Mouse (Mus musculus) cerebellum, adult 9-10 months (tissue): ENCODE data around the gene Cat.

Source experiments
- DNase-seq: peaks from one replicate; pipeline ENCODE4 v3.0.0; 2022

Gene Cat

DNA sequence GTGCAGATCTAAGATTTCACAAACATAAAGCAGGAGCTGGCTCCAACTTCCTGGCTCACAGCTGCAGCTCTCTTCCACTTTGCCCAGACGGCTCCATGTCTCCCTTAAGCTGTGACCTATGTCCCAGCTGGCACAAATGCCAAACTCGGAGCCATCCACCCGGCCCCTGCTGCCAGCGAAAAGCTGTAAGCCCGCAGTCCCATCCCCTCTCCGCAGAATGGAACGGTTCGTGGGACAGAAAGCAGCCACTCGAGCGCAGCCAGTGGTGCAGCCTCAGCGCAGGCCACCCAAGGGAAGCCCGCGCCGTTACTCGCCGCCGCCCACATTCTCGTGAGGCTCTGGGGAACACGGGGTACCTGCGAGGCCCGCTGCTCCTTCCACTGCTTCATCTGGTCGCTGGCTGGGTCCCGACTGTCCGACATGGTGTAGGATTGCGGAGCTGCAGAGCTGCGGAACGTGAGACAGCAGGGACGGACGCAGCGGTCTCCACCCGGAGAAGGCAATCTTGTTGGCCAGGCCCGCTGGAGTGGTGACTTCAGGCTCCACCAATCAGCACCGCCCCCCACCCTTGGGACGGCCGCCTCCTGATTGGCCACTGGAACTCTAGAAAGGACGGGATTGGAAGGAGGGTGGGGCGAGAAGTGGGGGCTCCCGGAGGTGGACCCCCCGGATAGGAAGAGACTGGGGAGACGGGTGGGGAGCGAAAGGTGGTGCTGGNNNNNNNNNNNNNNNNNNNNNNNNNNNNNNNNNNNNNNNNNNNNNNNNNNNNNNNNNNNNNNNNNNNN, at the start of gene Cat:
Gene Cat (minus strand): TSS at position 544 of the 785 bp plus-strand sequence.
- peak; percentile 95 for DNase-seq

DNA sequence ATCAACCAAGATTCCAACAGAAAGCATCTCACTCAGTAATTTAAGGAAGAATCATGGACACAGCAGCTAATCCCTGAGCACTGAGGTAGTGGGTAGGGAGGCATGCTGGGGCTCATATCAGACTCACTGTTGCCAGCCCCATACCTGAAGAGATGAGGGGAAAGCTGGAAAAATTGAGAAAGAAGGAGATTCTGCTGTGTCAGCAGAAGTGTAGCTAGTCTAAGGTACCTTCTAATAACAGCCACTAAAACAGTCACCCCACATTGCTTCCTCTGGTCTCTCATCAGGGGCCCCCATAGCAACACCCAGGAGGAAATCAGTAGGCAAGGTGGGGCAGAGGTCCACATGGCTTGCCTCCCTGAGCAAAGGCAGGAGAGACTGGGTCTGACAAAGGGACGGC, 40.6 kb upstream of the Cat start:
- DNase-seq: no peak

DNA sequence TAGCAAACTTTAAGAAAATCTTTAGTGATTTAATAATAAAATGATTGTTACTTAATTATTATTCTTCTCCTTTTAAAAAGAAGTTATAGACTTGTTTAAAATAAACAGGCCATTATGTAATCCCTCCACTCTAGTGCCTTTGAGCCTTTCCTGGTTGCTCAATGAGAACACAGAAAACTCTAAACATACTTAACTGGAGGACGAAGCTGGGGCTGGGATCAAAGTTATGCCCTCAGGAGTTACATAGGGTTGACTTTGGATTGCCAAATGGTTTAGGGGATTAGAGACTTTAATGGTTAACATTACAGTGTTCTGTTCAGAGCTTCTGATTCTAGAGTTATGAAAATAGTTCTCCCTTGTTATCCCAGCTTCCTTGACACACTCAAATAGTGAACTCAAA, 31.5 kb upstream of the Cat start:
- DNase-seq: no peak

DNA sequence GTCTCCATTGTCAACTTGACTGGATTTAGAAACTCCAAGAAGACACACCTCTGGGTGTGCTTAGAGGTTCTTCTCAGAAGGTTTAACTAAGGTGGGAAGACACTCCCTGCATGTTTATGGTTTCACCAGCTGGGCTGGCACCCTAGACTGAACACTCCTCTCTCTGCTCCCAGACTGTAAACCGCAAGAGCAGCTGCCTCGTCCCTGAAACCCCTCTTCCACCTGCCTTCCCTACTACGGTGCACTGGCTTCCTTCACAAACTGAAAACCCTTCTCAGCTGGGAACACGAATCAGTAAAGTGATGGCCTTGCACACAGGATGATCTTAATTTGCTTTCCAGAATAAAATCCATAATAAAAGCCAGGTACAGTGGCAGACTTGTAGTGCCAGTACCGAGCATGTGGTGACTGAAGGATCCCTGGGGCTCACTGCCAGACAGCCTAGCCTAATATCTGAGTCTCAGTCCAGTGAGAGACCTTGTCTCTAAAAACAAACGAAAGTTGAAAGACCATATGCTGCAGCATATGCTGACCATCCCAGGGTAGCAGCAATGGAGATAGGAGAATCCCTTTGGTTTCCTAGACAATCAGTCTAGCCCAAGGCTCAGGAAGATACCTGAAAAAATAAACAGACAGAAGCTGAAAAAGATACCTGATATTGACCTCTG, 30.7 kb upstream of the Cat start:
- DNase-seq: peak; percentile 76

DNA sequence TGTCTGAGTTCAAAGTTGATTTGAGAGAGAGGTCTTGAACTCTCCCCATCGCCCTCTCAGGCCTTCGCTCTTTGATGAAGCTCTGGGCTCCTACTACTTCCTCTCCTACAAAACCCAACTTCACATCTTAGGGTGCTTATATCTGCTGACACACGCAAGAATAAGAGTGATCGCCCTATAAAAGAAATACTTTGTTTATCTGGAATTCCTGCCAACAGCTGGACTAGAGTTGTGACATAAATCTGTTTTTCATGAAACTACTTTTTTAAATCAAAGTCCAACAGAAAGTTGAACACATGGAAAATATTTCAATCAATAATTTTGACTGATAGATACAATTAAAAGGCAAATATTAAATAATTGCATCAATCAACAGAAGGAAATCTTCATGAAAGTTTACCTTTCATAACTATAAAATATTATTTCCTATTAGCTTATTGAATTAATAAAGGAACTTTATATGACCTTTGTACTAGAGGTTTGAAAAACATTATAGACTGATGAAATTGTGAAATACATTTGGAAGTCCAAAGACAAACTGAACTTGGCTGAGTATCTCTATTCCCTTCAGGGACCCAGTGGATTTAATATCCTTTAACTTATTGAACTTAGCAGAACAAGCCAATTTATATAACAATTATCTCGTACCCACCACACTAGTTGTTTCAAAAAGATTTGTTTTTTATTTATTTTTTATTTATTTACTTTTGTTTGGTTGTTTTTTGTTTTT, 27.3 kb upstream of the Cat start:
- no peak for DNase-seq

DNA sequence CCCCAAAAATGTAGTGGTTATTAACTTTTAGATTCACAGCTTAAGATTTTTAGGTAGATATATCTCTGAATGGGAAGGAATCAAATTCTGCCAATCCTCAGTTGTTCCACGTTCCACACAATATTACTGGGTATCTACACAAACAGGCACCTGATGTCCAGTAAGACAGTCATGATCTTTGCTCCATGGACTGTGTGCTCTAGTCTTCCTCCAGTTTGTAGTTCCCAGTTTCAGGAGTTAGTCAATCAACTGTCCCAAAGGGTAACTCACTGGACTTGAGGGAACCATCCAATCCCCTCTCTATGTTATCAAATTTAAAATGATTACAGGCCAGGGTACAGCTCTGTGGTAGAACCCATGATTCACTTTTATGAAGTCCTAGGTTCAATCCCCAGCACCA, 26.7 kb upstream of the Cat start:
- DNase-seq: no peak

DNA sequence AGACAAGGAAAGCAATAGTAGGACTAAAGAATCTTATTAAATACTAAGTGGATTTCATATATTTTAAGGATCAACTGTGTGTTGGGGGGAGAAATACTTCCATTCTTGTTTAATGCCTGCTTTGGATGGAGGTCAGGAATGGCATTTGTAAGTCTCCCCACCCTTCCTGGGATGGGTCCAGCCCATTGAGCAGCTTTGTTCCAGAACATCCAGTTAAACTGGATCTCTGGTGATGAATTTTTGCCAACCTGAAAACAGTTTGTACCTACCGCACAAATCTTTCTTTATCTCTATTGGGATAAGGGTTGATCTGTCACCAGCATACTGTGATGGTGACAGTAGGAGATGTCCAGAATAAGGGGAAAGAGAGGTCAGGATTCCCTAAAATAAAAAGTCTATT, 26.1 kb upstream of the Cat start:
- DNase-seq: no peak

DNA sequence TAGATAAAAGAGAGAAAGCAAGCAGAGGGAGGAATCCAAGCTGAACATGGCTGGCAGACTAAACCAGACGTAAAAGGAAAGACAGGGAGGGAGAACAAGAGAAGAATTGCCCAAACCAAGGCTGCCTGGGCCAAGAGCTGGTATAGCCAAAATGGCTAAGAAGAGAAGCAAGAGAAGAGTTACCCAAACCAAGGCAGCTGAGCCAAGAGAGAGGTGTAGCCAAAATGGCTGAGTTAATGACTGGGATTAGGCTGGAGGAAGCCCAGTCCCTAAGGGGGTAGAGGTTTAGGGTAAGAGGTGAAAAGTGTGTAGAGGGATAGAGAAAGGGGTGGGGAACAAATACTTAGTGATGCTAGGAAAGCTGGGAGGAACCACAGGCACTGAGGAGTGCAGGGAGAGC, 22.7 kb upstream of the Cat start:
- DNase-seq: no peak

DNA sequence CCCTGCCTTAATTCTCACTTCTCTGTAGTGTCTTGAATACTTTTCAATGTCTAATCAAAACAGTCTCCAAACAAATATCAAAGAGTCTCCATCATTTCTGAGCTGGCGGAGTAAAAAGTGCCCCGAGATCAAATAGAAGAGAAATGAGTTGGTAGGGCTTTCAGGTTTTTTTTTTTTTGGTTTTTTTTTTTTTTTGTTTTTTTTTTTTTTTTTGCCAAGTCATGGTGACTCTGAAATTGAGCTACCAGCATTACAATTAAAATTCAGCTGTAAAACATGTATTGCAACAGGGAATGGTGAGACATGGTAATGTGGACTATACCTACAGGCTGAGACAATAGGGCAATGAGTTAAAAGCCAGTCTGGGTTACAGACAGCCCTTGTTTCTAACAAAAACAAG, 21.0 kb upstream of the Cat start:
- DNase-seq: no peak

DNA sequence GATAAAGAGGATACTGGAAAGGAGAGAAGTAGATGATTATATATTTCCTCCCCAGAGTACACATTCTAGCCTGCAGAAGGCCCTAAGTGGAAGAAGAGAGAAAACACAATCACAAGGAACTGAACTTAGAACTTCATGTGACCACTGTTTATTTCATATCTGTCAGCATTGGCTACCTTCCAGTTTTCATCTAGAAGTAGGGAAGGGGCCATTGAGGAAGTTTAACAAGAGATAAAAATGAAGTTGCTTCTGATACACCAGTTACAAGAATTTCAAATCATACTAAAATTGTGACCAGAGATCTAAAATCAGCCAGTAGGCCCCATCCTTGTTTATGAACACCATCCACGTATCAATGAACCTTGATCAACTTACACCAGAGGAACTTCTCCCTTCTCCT, 19.5 kb upstream of the Cat start:
- no peak for DNase-seq

DNA sequence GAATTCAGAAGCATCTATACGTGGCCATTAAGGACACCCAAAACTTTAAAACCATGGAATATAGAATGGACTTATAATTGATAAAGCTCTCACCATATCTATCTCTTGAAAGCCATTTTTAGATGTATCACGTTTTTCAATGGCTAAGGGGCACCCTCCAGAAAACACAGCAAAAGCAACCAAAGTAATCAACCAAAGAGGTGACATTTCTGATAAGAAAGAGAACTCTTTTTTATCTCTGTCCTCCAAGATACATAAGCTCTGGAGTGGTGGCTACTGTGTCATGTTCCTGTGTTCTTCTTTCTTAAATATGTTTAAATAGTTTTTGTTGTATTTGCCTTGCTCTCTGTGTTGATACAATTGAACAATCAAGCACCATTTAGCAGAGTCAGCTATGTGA, 15.8 kb upstream of the Cat start:
- no peak for DNase-seq

DNA sequence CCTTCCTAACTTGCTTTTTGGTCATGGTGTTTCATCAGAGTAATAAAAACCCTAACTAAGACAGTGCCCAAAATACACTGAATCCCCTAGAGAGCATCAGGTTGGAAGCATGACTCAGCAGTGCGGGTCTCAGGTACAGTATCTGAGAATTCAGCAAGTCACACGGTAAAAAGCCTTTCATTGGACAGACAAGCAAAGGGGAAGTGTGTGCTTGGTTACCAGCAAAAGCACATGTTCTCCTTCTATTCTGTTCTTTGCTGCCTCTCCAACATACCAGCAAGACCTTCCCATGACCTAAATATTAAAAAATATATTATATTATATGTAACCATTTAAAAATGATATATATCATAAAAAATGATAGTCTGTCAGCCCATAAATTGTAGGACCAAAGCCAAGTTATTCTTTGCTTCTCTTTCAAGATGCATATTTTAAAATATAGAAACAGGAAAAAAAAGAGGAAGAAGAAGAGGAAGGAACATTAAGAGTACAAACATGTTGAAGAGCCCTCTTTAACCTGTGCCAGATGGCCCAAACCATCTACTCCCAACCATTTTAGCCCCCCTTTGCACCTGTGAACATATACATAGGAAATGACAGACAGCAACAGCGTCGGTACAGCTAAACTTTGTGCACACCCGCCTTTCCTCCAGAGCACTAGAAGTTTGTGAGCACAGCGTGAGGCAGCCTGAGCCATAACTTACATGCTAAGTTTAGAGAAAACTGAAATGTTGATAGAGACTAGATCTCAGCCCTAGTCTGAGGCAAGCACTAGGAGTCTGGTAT, 10.9 kb upstream of the Cat start:
- DNase-seq: no peak

DNA sequence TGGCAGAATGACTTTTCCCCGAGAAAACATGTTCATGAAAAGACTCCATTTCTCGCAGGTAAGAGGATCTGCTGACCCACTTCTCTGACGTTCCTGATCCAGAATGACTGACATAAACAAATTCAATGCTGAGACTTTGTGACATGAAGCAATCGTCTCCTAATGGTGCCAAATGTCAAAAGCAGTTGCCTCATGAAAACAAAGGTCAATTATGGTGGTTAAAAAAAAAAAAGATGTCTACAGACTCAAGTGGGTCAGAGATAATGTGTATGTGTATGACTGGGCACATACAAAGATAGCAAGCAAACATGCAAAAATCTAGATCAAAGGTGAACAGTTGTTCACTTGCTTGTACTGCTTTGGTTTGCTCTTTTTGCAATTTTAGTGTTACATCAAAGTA, 8.9 kb upstream of the Cat start:
- DNase-seq: no peak

DNA sequence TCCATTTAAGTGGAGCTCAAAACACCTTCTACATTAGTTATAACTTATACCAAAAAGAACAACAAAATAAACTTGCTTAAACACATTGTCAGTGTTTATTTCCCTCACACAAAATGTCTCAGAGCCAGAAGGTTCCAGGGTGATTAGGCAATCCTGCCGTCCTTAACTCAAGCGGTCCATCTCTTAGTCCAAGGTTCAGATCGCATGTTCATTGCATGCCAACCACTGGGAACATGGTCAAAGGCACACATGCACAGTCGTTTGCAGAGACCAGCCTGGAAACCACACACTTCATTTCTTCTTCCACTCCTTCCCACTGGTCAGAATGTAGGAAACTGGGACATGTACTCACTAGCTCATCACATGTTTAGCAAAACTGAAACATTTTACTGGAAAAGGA, 7.6 kb upstream of the Cat start:
- DNase-seq: no peak

DNA sequence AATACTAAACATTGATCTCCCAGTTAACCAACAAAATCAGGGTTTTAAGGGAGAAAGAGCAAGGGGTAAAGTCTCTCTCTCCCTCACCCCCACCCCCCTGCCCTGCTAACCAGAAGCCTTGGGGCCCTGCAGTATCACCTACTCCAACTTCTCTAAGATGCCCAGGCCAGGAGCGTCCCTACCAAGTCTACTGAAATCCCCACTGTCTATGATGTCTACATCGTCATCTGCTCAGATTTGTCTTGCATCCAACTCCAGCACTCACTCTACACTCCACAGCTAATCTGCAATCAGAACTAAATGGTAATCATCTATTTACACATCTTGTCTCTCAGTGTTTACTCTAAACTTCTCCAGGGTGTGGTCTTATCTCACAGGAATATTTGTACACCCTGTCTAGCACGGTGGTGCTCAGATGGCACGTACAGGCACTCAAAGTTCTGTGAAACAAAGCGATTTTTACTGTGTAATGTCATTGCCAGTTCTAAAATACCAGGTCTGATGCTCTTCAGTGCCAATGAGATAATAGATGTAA, 907 bp downstream of the Cat start:
- DNase-seq: no peak

DNA sequence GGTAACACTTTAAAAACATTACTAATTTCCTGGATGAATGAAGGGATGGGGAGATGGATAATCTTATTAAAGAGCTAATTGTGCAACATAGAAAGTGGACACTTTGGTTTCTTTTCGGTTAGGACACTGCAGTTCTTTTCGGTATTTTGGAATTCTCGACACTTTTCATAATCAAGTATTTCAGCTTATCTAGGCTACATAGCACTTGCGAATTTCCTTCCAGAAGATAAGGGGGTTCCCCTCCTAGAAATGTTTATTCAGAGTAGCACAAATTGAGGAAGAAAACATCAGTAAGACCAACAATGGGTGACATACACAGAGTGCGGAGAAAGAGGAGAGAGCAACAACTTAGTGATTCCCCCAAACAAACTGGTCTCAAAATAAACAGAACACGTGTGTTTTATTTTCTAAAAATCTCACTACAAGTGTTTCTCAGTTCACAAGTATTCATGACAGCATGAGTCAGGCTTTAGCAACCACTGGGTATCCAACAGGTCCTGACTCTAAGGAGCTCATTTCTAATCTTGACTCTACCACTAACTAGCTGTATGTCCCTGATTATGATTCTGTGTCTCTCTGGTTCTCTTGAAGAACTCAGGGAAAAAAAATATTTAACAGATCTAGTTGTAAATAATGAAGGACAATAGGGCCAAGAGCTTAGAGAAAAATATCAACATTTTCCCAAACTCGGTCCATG, 1.5 kb downstream of the Cat start:
- DNase-seq: no peak

DNA sequence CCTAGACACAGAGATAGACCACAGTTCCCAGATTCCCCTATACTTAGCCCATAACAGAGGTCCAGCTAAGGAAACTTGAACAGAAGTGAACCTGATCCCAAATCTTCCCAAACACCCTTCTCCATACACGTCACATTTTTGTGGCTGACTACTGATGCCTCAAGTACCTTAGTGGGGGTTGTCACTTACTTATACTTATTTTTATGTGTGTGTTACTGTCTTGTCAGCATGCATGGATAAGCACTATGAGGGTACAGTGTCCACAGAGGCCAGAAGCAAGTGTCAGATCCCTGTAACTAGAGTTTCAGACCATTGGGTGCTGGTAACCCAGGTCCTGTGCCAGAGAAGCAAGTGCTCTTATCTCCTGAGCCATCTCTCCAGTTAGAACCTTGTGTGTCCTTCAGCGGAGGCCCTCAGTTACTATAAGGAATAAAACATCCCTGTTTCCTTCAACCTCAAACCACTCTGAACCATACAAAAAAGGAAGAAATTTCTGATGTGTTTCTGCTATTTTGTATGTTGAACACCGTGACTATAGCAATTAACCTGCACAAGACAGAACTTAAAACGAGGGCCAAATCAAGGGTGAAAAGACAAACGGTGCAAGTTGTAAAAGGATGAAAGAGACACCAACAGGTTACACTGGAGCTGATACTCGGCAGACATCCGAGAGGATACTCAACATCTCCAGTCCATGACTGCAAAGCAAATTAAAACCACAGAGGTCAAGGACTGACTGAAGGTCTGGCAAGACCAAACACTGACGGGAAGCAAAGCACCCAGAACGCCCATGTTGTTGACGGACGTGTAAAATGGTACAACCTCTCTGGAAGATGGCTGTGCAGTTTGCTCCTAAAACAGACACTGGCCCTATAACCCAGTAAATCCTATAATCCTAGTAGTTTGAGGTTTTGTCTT, 3.4 kb downstream of the Cat start:
- DNase-seq: no peak

DNA sequence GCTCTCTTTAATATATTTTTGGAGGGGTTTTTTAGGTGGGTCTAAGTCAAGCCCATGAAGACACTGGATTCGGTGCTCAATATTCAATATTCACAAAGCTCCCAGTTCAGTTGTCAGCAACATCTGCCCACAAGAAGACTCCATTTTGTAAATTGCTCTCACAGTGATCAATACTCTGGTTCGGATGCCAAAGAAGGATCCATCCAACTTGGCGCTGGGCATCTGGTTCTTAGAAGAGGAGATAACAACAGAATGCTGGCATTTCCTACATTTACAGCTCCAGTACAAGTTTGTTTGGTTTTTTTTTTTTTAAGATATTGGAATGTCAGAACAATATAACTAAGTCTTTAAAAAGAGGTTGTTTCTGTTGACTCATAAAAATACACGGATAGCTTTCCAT, 4.1 kb downstream of the Cat start:
- DNase-seq: no peak

DNA sequence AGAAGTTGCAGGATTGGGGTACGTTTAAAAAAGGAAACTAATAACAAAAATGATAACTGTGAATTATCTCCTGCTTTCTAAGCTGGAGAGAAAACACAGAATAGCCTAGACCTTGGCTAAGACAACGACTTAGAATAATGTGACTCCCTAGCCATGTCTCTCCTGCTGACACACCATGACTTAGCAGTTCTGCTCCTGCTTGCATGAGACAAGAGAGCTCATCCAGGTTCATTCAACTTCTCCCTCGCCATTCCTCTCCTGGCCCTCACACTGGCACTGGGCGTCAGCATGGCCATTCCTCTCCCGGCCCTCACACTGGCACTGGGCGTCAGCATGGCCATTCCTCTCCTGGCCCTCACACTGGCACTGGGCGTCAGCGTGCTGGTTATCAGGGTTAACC, 4.7 kb downstream of the Cat start:
- DNase-seq: no peak

DNA sequence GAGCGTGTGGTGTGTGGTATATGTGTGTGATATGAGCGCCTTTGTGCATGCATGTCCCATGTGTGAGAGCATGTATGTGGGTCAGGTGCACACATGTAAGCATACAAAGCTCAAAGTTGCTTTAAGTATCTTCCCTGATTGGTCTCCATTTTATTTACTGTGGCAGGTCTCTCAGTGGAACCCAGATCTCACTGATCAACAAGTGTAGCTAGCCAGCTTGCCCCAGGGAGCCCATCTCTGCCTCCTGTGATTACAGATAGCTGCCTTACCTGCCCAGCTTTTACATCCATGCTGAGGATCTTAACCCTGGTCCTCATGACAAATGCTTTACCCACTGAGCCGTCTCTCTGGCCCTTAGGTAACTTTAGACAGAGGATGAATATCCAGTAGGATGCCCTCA, 6.6 kb downstream of the Cat start:
- no peak for DNase-seq

DNA sequence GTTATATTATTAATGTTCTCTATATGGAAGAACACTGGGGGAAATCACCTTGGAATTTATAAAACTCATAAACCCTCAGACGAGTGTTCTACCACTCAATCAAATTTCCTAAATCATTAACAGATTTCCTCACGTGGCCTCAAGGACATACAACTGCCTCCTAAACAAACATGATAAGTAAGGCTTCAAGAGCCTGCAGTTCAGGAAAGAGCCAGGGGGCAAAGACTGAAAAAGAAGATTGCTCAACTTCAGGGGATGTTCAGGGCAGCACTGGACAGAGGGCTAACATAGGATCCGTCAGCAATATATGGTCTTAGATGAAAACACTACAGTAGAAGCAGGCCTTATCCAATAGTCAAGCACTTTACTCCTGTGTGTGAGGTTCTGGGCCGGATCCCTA, 7.5 kb downstream of the Cat start:
- DNase-seq: no peak
